Mouse (Mus musculus): ENCODE results near the gene Hspg2. TPM values are rescaled to one million over a fixed set of nuclear protein-coding genes. Genes with fewer than 3 reads are reported as not detected.
A peak's percentile ranks its signal among the peaks of the same experiment; 100 is the strongest.

The Hspg2 gene
- polyA plus RNA-seq, 1 experiment from 2014 or later = 67.2 TPM

- no peak for DNase-seq (ENCODE audit: low spot score)
- no peak overlapping the region for H3K4me2 ChIP-seq (ENCODE audit: low read depth, low read length)
- ATAC-seq (ENCODE audit: low read depth) = 0 out of 2 replicates have a peak, but pooled peaks have one; percentile 15
- H3K27me3 ChIP-seq (replicated peaks; ENCODE audit: control insufficient read depth, insufficient read depth, low read length) = no peaks in the 10 kb centered on the region
- H3K4me1 ChIP-seq (ENCODE audit: control insufficient read depth, insufficient read depth, low read length) = no peaks in the 10 kb centered on the region
- H3K4me3 ChIP-seq (ENCODE audit: low read depth, low read length) = no peak overlapping the region
- H3K36me3 ChIP-seq (ENCODE audit: control insufficient read depth, insufficient read depth, low read length) = peaks cover 83% of the 10 kb centered on the region
- 86% methylated on average over 15 of the region's 15 CpGs for WGBS
- H3K27ac ChIP-seq (replicated peaks; ENCODE audit: low read depth, low read length) = no peak overlapping the region
- H3K9ac ChIP-seq (ENCODE audit: low read depth, low read length) = no peak overlapping the region
- H3K9me3 ChIP-seq (ENCODE audit: control insufficient read depth, low read length) = no peaks in the 10 kb centered on the region
Observed at GRCm38 (mm10) chr4:137510021-137510696, 41.6 kb downstream of the Hspg2 start.

GRCm38 (mm10) chr4:137512897-137513296 lies 44.3 kb downstream of the Hspg2 start:
- DNase-seq (ENCODE audit: low spot score) = no peak

GRCm38 (mm10) chr4:137517989-137518691 lies 49.6 kb downstream of the Hspg2 start:
- WGBS = 89% methylated on average over 29 of the region's 36 CpGs
- Histone ChIP-seq H3K36me3 (ENCODE audit: control insufficient read depth, insufficient read depth, low read length) (peaks cover 92% of the 10 kb centered on the region), H3K9me3 (ENCODE audit: control insufficient read depth, low read length) (no peaks in the 10 kb centered on the region), H3K4me3 (ENCODE audit: low read depth, low read length) (no peak overlapping the region), H3K27ac (replicated peaks; ENCODE audit: low read depth, low read length) (no peak overlapping the region), H3K27me3 (replicated peaks; ENCODE audit: control insufficient read depth, insufficient read depth, low read length) (no peaks in the 10 kb centered on the region), H3K4me2 (ENCODE audit: low read depth, low read length) (no peak overlapping the region), H3K4me1 (ENCODE audit: control insufficient read depth, insufficient read depth, low read length) (no peaks in the 10 kb centered on the region), H3K9ac (ENCODE audit: low read depth, low read length) (no peak overlapping the region)
- peak; percentile 35 for DNase-seq (ENCODE audit: low spot score)
- no peak for ATAC-seq (ENCODE audit: low read depth)

More at GRCm38 (mm10) chr4:137512897-137513296, 44.3 kb downstream of the Hspg2 start:
- Histone ChIP-seq H3K36me3 (ENCODE audit: control insufficient read depth, insufficient read depth, low read length) (peaks cover 95% of the 10 kb centered on the region), H3K9me3 (ENCODE audit: control insufficient read depth, low read length) (no peaks in the 10 kb centered on the region), H3K4me3 (ENCODE audit: low read depth, low read length) (no peak overlapping the region), H3K9ac (ENCODE audit: low read depth, low read length) (no peak overlapping the region), H3K27me3 (replicated peaks; ENCODE audit: control insufficient read depth, insufficient read depth, low read length) (no peaks in the 10 kb centered on the region), H3K4me2 (ENCODE audit: low read depth, low read length) (no peak overlapping the region), H3K27ac (replicated peaks; ENCODE audit: low read depth, low read length) (no peak overlapping the region), H3K4me1 (ENCODE audit: control insufficient read depth, insufficient read depth, low read length) (no peaks in the 10 kb centered on the region)
- WGBS = 81% methylated on average over 6 of the region's 6 CpGs
- no peak for ATAC-seq (ENCODE audit: low read depth)

GRCm38 (mm10) chr4:137518746-137519145 lies 50.2 kb downstream of the Hspg2 start:
- no peak overlapping the region for H3K27ac ChIP-seq (replicated peaks; ENCODE audit: low read depth, low read length)
- DNase-seq (ENCODE audit: low spot score) (no peak), ATAC-seq (ENCODE audit: low read depth) (no peak)
- H3K4me1 ChIP-seq (ENCODE audit: control insufficient read depth, insufficient read depth, low read length) = no peaks in the 10 kb centered on the region
- H3K27me3 ChIP-seq (replicated peaks; ENCODE audit: control insufficient read depth, insufficient read depth, low read length) = no peaks in the 10 kb centered on the region
- H3K4me2 ChIP-seq (ENCODE audit: low read depth, low read length) = no peak overlapping the region
- H3K9ac ChIP-seq (ENCODE audit: low read depth, low read length) = no peak overlapping the region
- 91% methylated on average over 13 of the region's 14 CpGs for WGBS
- H3K4me3 ChIP-seq (ENCODE audit: low read depth, low read length) = no peak overlapping the region
- H3K9me3 ChIP-seq (ENCODE audit: control insufficient read depth, low read length) = no peaks in the 10 kb centered on the region
- peaks cover 93% of the 10 kb centered on the region for H3K36me3 ChIP-seq (ENCODE audit: control insufficient read depth, insufficient read depth, low read length)

GRCm38 (mm10) chr4:137520346-137520745 lies 51.8 kb downstream of the Hspg2 start:
- Histone ChIP-seq H3K9me3 (ENCODE audit: control insufficient read depth, low read length) (no peaks in the 10 kb centered on the region), H3K4me3 (ENCODE audit: low read depth, low read length) (no peak overlapping the region), H3K4me1 (ENCODE audit: control insufficient read depth, insufficient read depth, low read length) (no peaks in the 10 kb centered on the region), H3K36me3 (ENCODE audit: control insufficient read depth, insufficient read depth, low read length) (peaks cover 94% of the 10 kb centered on the region), H3K9ac (ENCODE audit: low read depth, low read length) (no peak overlapping the region), H3K27me3 (replicated peaks; ENCODE audit: control insufficient read depth, insufficient read depth, low read length) (no peaks in the 10 kb centered on the region), H3K4me2 (ENCODE audit: low read depth, low read length) (no peak overlapping the region), H3K27ac (replicated peaks; ENCODE audit: low read depth, low read length) (no peak overlapping the region)
- 91% methylated on average over 5 of the region's 5 CpGs for WGBS
- DNase-seq (ENCODE audit: low spot score) = no peak
- no peak for ATAC-seq (ENCODE audit: low read depth)

GRCm38 (mm10) chr4:137521966-137522365 lies 53.4 kb downstream of the Hspg2 start:
- no peaks in the 10 kb centered on the region for H3K4me1 ChIP-seq (ENCODE audit: control insufficient read depth, insufficient read depth, low read length)
- H3K27me3 ChIP-seq (replicated peaks; ENCODE audit: control insufficient read depth, insufficient read depth, low read length) = no peaks in the 10 kb centered on the region
- DNase-seq (ENCODE audit: low spot score) (no peak), ATAC-seq (ENCODE audit: low read depth) (no peak)
- H3K9me3 ChIP-seq (ENCODE audit: control insufficient read depth, low read length) = no peaks in the 10 kb centered on the region
- H3K36me3 ChIP-seq (ENCODE audit: control insufficient read depth, insufficient read depth, low read length) = peaks cover 93% of the 10 kb centered on the region
- WGBS = 96% methylated on average over 10 of the region's 11 CpGs
- no peak overlapping the region for H3K9ac ChIP-seq (ENCODE audit: low read depth, low read length)
- no peak overlapping the region for H3K4me2 ChIP-seq (ENCODE audit: low read depth, low read length)
- H3K4me3 ChIP-seq (ENCODE audit: low read depth, low read length) = no peak overlapping the region
- no peak overlapping the region for H3K27ac ChIP-seq (replicated peaks; ENCODE audit: low read depth, low read length)

GRCm38 (mm10) chr4:137525426-137525825 lies 56.9 kb downstream of the Hspg2 start:
- Histone ChIP-seq H3K27me3 (replicated peaks; ENCODE audit: control insufficient read depth, insufficient read depth, low read length) (no peaks in the 10 kb centered on the region), H3K4me1 (ENCODE audit: control insufficient read depth, insufficient read depth, low read length) (no peaks in the 10 kb centered on the region), H3K36me3 (ENCODE audit: control insufficient read depth, insufficient read depth, low read length) (peaks cover 93% of the 10 kb centered on the region), H3K4me3 (ENCODE audit: low read depth, low read length) (no peak overlapping the region), H3K9ac (ENCODE audit: low read depth, low read length) (no peak overlapping the region), H3K9me3 (ENCODE audit: control insufficient read depth, low read length) (no peaks in the 10 kb centered on the region), H3K27ac (replicated peaks; ENCODE audit: low read depth, low read length) (no peak overlapping the region), H3K4me2 (ENCODE audit: low read depth, low read length) (no peak overlapping the region)
- 97% methylated on average over 1 of the region's 1 CpGs for WGBS
- ATAC-seq (ENCODE audit: low read depth) (no peak), DNase-seq (ENCODE audit: low spot score) (no peak)

GRCm38 (mm10) chr4:137527368-137527767 lies 58.8 kb downstream of the Hspg2 start:
- Histone ChIP-seq H3K27ac (replicated peaks; ENCODE audit: low read depth, low read length) (no peak overlapping the region), H3K9me3 (ENCODE audit: control insufficient read depth, low read length) (no peaks in the 10 kb centered on the region), H3K27me3 (replicated peaks; ENCODE audit: control insufficient read depth, insufficient read depth, low read length) (no peaks in the 10 kb centered on the region), H3K4me3 (ENCODE audit: low read depth, low read length) (no peak overlapping the region), H3K36me3 (ENCODE audit: control insufficient read depth, insufficient read depth, low read length) (peaks cover 91% of the 10 kb centered on the region), H3K9ac (ENCODE audit: low read depth, low read length) (no peak overlapping the region), H3K4me1 (ENCODE audit: control insufficient read depth, insufficient read depth, low read length) (no peaks in the 10 kb centered on the region), H3K4me2 (ENCODE audit: low read depth, low read length) (no peak overlapping the region)
- 70% methylated on average over 4 of the region's 4 CpGs for WGBS
- ATAC-seq (ENCODE audit: low read depth) (no peak), DNase-seq (ENCODE audit: low spot score) (no peak)

- Histone ChIP-seq H3K36me3 (ENCODE audit: control insufficient read depth, insufficient read depth, low read length) (peaks cover 86% of the 10 kb centered on the region), H3K27ac (replicated peaks; ENCODE audit: low read depth, low read length) (no peak overlapping the region), H3K9ac (ENCODE audit: low read depth, low read length) (no peak overlapping the region), H3K4me1 (ENCODE audit: control insufficient read depth, insufficient read depth, low read length) (no peaks in the 10 kb centered on the region), H3K4me3 (ENCODE audit: low read depth, low read length) (no peak overlapping the region), H3K9me3 (ENCODE audit: control insufficient read depth, low read length) (no peaks in the 10 kb centered on the region), H3K4me2 (ENCODE audit: low read depth, low read length) (no peak overlapping the region), H3K27me3 (replicated peaks; ENCODE audit: control insufficient read depth, insufficient read depth, low read length) (no peaks in the 10 kb centered on the region)
- DNase-seq (ENCODE audit: low spot score) (no peak), ATAC-seq (ENCODE audit: low read depth) (no peak)
- 92% methylated on average over 6 of the region's 6 CpGs for WGBS
Observed at GRCm38 (mm10) chr4:137527872-137528271, 59.3 kb downstream of the Hspg2 start.
